Mouse (Mus musculus) adipocyte (in vitro differentiated cells): ENCODE measurements around the gene Slc16a2.

Source experiments
- DNase-seq: peaks from one replicate; pipeline ENCODE4 v3.0.0-alpha.2; 2016; ENCODE audit warnings: low spot score

Slc16a2 gene

DNA sequence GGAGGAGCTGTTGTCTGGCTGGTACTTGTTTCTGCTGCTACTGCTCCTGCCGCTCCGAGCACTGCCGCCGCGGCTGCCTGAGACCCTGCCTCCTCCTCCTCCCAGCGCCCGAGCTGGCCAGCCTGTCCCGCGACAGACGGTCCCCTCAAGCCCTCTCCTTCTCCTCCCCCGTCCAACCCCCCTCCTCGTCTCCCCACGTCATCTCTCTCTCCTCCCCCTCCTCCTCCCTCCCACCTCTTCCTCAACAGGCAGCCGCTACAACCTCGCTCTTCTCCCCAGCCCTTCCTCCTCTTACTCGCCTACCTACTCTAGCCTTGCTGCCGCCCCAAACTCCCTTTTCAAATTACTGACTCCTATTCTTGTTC, at the start of gene Slc16a2:
TSS of gene Slc16a2 (minus strand) at position 152 of the 365 bp plus-strand sequence.
- no peak for DNase-seq

DNA sequence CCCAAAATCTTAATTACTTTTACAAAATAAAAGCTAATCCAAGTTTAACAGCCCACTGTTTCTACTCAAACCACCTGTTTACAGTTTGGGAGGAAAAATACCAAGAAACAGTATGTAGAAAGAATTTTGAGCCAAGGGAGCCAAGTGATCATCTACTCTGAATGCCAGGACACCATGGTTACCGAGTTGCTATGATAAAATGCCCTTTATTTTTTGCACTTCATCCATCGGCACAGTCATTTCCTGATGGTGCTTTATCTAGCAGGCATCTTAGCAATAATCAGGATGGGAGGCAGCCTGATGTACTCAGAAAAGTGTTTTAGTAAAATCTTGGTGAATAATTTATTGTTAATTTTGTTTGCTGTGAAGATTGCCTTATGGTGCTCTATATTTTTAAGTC, 41.7 kb upstream of the Slc16a2 start:
- no peak for DNase-seq

DNA sequence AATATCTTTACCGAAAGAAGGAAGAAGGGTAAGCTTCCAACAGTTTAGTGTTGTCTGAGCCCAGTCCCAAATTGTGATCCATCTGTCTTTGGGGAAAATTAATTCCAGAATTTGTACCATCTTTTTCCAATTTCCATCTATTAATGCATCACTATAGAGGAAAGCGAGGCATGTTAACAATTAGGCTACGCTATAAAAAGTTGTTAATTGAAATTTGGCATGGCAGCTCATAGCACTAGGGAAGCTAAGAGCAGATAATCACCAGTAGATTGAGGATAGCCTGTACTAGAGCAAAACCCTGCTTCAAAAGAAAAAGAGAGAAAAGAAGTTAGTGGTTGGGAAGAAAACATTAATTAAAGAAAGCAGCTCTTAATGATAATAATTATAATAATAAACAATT, 41.1 kb upstream of the Slc16a2 start:
- DNase-seq, result no peak

DNA sequence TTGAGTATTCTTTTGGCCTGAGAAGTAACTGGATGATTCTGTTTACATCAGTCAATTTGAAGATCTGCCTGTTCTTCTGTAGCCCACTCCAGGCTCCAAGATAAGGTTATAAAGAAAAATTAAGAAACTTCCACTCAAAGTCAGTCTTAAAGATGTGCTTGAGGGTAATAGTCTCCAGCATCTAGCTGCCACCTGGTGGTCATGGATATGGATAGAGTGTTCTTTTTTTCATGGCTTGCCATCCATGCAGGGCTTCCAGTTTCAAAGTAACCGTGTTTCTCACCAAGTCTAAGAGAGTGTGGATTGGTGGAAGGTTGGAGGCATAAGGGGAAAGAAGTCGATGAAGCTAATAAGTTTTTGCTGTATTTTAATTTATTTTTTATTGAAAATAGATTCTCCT, 23.5 kb upstream of the Slc16a2 start:
- peak; percentile 26 for DNase-seq

DNA sequence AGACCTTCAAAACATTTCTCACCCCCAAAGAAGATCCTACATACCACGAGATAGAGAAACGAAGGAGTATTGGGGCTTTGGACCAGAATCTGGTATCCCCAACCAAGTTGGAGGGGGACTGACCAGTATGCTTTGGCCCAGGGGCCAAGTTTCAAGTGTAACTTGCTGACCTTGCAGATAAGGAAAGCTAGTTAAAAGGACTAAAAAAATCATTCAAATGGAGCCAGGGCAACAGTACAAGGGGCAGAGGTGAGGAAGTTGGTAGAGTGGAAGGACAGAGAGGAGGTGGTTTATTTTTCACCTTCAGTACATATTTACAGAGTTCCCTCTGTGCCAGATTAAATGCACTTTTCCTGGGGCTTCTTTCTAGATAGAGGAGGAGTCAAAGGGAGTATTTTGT, 7.1 kb upstream of the Slc16a2 start:
- no peak for DNase-seq

DNA sequence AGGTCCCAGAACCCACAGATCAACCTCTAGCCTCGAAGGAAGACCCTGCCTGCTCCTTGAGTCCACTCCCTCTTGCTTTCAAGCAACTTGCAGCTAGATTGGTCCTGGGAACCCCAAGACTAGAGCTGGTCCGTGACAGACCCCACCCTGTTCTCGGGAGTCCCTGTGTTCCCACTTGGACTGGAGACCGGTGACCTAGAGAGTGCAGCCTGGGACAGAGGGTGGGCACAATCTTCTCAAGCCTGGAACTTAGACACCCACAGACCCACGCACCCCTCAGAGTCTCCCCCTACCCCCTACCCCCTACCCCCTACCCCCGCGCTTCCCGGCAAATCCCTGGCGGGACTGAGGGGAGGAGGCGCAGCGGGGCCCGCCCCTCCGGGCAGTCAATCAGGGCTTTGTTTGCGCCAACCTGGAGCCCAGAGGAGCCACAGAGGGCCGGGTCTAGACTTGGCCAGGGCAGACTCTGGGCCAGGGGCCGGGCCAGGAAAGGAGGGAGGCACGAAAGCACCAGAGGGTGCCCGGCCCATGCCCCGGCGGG, 558 bp upstream of the Slc16a2 start:
- no peak for DNase-seq

DNA sequence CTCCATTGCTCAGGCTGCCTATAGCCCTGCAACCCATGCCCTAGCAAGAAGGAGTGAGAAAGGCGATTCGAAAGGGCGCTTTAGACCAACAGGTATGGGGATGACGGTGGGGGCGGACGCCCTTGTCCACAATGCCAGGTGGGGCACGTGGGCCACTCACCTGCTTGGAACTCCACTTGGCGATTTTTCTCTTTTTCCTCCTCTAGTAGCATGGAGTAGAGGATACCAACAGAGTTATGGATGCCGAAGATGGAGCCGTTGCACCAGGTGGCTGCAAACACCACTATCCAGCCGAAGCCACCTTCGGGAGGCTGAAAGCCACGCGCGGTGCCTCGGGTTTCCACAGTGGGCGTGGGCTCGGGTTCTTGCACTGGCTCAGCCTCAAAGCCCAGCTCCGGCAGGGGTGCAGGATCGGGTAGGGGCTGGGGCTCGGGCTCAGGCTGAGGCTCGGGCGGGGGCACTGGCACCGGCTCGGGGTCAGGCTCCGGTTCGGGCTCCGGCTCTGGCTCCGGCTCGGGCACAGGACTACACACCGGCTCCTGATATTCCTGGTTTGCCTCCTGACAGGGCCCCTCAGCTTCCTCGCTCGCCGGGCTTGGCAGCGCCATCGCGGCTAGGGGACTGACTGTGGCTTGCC, 470 bp downstream of the Slc16a2 start:
- no peak for DNase-seq

DNA sequence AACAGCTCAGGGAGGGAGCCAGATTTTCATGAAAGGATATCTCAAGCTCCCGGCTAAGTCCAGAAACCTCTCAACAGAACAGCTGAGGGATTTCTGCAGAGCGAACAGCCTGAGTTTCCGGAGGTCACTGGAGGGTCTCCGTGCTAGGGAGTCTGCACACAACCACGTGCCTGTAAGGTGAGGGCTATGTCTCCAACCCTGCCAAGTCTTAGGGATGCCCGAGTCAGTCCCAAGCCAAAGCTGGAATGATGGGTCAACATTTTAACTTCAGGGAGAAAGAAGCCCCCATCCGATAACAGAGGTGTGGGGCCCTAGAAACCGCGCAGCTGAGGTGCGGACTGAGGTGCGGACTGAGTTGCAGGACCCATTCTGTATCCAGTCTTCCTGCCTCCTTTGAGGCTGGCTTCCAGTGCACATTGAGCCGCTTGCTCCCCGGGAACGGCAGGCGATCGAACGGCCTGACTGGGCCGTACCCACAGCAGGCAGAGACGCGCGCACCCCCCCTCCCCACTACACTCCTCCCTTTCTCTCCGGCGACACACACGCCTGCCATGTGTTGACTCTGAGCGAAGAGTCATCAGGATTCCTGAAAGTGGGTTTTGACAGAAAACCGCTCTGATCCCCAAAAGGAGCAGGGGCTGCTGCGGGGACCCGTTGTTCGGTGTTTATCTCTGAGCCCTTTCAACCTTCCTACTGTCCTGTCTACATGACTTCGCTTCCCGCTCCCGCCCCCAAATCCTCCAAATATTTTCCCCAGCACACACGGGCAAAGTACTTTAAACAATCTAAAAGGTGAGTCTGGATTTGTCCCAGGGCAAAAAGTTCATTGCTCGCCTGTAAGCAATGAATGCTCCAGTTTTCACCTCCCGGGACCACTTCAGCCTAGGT, 1.2 kb downstream of the Slc16a2 start:
- DNase-seq, result no peak

DNA sequence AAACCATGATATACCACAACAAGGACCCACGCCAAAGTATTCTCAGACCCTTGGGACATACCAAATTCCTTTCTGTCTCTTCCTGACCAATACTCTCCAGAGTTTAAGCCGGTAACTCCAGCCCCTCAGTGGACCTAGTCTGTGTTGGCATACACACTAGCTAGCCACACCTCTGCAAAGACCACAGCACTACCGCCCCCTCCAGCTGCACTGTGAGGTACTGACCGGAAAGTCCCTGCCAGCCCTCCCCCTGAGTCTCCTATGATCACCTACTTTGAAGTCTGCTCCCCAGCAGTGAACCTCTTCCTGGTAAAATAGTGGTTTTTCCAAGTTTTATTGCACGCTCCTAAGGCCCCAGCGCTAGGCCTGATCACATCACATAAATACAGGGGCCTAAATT, 2.5 kb downstream of the Slc16a2 start:
- DNase-seq, result no peak

DNA sequence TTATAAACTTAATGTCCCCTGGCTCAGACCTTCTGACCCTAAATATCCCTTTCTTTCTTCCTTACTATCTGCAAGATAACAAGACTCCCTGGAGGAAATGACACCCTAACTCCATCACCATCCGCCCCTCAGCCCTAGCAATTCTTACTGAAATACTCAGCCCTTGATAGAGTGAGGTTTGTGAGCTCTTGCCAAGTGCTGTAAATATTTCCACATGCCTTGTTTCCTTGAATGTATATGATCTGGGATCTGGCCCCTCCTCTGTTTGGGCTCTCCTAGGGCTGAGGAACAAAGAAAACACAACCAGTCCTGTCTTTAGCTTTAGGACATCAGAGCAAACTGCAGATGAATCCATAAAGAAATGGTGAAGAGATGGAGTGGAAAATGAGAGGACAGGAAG, 9.1 kb downstream of the Slc16a2 start:
- no peak for DNase-seq

DNA sequence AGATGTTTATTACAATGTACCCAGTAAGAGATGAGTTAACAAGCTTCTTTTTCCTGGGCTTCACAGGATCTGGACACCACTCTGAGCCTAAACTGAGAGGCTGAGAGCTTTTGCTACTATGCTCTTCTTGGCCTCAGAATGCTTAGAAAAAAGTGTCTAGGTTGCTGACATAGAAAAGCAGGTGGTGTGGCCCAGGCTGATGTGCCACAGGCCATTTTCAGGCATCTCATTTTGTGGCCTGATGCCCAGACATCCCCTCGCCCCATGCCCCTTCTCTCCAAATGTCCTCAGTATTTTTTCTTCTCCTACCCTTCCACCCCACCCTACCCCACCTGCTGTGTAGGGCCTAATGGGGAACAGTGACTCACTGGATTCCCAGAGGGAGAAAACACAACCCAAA, 11.3 kb downstream of the Slc16a2 start:
- no peak for DNase-seq

DNA sequence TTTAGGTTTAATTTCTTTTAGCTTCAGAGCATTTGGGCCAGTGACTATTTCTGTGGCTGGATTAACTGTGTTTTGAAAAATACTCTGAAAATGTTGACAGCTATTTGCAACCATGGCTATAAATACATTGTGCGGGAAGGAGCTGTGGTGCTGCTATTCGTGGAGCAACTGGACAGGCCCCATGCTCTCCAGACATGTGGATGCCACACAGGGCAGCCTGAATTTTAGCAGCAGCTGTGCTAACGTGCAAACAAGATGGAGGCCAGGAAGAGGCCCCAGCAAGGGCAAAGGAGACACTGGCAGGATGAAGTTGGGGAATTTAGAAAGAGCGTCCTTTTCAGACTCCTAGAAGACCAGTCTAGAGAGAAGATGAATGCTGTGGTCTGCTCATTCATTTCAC, 15.4 kb downstream of the Slc16a2 start:
- DNase-seq, result no peak

DNA sequence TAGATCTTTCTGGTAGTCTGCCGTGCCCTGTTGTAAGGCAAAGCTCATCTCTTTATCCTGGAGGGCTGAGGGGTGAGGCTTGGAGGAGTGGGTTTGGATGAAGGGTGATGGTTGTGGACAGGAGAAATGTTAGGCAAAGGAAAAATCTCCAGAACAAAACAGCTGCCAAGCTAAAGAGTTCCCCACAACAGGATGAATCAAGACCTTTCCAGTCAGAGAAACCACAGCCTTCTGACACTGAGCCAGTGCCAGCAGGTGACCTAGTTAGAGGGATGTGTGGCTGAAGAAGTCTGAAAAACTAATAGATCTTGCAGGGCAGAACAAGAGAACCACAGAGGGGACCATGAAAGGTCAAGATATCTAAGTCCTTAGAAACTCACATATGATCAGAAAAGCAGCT, 24.8 kb downstream of the Slc16a2 start:
- DNase-seq, result no peak

DNA sequence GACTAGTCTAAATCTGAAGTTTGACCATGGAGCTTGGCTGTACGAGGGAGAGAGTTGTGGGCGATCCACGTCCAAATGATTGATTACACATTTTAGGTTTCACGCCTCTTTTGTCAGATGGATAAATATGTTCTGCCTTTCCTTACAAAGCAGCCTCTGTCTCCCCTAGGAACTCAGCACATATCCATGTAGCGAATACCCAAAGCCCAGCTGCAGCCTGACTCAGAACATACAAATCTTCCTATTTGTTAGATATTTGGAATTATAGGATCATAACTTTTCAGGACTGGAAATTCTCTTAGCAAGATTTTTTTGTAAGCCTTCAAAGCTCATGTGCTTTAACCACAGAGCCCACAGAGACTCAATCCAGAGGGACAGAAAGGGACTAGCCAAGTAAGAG, 26.3 kb downstream of the Slc16a2 start:
- no peak for DNase-seq

DNA sequence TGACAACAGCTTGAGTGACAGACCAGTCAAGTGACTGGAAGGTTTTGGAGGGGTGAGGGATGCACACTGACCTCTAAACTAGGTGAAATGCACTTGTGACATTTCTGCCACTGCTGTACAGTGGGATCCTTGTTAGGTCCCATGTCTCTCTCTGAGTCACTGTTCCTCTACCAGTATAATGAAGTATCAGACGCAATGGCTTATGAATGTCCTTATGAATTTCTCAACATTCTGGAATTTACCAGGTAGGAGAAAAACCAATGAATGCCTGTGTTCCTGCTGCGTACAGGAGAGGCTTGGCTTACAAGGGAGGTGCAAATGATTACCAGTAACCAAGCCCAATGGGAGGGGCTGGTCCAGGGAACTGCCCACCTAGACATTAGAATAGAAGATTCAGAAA, 30.5 kb downstream of the Slc16a2 start:
- DNase-seq, result no peak

DNA sequence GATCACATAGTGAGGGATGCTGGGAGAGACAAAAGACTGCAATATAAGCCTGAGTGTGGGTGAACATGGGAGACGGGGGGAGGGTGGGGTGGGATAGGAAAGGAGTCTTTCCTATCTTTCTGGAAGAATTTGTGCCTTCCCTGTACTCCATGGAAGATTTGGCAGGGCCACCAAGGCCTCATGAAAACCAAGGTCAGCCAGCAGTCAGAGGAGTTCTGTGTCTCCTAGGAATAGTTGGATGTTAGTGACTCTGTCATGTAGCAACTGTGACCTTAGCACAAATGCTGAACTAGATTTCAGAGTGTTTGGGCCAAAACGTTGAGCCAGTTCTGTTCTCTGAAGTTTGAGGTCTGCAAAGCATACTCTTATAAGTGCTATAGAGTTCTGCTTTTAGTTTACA, 36.1 kb downstream of the Slc16a2 start:
- DNase-seq, result no peak

DNA sequence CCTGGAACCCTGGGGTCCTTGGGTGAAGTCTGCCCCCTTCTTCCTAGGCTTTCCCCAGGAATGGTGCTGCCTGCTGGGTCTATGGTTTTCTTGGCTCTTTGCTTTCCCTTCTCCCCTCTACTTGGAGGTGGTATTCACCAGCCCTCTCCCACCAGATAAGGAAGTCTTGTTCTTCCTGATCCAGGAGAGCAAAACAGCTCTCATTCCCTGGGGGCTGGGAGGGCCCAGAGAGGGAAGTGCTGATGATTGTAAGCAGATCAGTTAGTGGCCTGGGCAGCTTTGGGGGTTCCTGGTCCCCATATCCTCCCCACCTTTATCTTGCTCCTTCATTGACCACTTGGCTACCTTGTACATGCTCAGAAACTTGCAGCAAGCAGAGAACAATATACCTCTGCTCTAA, 45.4 kb downstream of the Slc16a2 start:
- DNase-seq, result no peak

DNA sequence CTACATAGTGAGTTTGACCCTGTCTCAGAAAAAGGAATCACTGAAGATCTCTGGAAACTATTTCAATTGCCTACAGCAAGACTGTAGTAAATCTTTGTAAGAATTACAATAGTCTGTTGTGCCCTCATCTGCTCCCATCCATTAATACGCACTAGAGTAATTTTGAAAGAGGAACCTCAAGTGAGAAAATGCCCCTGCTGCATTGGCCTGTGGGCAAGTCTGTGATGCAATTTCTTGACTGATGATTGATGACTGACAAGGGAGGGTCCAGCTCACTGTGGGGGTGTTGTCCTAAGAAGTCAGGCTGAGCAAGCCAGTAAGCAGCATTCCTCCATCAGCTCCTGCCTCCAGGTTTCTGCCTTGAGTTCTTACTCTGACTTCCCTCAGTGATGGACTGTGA, 75.6 kb downstream of the Slc16a2 start:
- no peak for DNase-seq

DNA sequence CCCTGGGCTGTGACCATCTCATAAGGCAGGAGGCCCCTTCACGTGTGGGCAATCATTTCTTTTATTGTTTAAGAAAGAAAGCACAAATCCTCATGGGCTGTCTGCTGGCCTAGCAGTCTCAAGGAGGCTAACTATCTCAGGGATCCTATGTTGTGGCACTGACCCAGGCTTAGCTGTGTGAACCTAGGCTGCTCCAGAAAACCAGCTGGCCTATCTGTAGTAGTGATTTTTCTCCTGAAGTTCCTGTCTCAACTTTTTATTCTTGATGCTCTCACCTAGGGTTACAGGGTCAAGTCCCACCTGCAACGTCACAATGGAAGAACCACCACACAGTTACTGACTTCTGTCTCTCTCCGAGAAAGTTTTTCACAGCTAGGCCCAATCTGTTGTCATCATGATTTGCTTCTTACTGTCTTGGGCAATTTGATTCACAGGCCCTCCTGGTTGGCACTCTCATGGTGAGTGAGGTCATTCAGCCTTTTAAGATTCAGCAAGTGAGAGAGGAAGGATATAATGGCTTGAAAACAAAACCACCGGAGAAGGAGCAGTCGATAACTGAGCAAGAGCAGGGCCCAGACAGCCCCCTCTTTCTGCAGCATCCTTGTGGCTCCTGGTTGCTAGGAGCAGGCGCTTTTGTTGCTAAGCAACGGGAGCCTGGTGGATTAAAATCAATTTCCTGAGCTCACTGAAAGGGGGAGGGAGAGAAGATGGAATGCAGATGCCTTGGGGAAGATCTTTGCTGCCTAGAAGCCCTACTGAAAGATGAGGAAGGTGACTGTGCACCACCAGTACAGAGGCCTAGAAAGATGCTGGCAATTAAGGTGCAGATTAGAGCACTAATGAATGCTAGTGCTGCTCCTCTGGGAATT, 77.4 kb downstream of the Slc16a2 start:
- no peak for DNase-seq

DNA sequence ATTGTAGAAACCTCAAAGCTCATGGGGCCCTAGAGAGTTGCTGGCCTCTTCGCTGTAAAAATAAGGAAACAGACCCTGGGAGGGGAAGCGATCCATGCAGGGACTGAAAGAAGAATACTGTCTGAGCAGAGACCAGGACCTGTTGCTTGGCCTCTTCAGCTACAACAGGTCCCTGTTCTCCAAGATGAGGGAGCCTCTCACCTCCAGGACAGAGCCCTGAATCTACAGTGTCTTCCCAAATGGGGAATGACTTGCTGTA, 79.8 kb downstream of the Slc16a2 start:
- DNase-seq, result no peak

DNA sequence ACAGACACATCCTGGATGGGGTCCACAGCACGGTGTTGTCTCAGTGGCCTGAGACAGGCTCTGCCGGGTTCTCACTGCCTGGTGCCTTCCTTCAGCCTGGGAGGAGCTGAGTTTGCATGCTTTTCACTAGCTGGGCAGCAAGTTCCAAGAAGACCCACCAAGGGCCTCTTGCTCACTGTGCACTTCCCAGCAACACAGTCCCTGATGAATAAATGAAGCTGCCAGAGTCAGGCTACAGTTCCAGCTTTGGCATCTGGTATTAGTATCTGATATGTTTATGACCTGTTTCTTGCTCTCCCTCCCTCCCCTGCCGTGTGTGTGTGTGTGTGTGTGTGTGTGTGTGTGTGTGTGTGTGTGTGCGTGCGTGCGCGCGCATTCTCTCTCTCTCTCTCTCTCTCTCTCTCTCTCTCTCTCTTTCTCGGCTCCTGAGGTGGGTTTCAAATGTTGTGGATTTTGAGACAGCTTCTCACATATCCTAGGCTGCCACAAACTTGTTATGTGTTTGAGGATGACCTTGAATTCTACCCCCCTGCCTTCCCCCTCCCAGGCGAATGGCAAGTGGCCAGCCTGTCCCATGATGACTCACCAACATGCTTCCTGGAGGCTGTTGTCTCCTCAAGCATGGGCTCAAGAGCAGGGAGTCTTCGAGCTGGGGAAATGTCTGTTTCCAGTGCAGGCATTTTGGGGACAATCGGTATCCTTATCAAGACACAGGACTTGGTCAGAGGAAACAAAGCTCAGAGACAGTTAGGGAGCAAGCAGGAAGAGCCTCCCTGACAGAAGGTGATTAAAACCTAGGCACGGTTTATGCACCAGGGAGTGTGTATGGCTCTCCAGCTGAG, 80.3 kb downstream of the Slc16a2 start:
- DNase-seq, result peak; percentile 2

DNA sequence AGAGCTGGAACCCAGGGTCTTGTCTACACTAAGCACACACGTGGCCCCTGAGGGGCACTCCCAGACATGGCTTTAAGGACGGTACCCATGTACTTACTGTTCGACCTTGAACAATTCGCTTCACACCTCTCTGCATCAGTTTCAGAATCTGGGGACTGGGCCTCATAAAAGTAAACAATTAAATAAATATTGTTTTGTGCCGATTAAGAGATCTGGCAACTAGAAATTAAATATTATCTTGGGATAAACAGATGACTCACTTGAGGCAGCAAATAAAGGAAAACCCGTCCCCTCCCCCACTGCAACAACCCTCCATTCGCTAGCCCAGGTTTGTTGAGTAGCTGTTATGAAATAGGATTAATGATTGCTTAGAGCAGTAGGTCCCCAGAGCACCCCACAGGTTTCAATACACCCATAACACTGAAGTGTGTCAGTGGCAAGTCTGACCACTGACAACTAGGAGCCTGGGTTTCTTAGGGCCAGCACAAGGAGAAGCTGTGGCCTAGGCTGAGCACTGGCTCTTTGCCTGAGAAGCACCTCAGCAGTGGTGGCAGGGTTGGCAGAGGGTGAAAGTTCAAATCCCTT, 87.7 kb downstream of the Slc16a2 start:
- no peak for DNase-seq
